Mouse (Mus musculus): ENCODE data around the gene Ramp3.
"Not testable (repeated sequence)": the region's sequence is repeated elsewhere in the genome, so short reads cannot be mapped to it uniquely, and the experiment has no call there.

Gene Ramp3

GRCm38 (mm10) chr11:6658271-6658670, at the start of gene Ramp3:
Ramp3 (plus strand) TSS chr11:6658521.
- no peak for DNase-seq (ENCODE audit: low spot score in 2 of 2)

- DNase-seq (ENCODE audit: low spot score in 2 of 2) = no peak
These were observed 42.8 kb upstream of the Ramp3 start for GRCm38 (mm10) chr11:6615250-6616205.

DNA sequence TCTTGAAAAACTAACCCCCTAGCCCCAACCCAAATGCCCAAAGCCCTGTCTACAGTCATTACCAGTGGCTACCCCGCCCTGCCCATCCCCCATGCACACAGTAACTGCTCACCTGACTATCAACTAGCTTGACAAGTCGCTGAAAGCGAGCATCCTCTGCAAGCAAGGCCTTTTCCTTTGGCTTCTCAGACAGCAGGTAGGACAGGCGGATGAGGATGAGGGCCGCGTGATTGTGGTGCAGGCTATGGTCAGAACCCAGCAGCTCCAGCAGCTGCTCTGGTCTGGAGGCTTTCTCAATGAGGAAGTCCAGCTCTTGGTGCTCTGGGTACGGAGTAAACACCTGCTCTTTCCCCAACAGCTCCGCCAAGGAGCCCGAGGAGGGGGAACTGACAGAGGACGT, 34.6 kb upstream of the Ramp3 start:
- no peak for DNase-seq (ENCODE audit: low spot score in 2 of 2)

- DNase-seq (ENCODE audit: low spot score in 2 of 2) = no peak
These were observed 33.5 kb upstream of the Ramp3 start for GRCm38 (mm10) chr11:6624619-6625382.

DNA sequence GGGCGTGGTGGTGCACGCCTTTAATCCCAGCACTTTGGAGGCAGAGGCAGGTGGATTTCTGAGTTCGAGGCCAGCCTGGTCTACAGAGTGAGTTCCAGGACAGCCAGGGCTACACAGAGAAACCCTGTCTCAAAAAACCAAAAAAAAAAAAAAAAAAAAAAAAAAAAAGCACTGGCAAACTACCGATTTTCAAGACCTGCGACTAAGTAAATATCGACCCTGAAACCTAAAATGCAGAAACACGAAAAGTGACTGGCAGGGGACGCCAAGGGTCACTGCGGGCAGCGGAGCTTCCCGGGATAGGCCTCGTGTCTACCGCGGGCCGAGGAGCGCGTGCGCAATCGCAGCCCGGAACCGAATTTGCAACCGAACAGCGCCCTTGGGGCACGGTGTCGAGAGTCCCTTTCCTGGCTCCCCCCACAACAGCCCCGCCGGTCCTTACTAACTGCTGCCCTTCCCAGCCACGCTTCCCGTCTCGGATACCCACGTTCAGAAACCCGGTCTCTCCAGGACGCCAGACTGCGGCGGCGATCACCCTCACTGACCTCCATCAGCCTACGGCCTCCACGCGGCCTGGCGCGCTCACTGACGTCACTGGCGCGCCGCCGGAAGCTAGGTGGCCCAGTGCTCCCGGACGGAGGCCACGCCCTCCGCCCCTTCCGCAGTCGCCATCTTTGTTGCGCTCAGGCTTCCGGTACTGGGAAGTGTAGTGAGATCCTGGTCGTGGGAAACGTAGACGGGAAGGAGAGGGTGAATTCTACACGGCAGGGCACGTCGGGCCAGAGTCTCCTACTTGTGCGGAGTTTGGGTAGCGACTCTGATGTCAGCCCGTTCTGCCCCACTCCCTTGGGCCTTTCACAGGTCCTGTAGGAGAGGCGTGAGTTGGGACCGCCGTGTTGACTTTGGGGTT, 32.6 kb upstream of the Ramp3 start, which contains the start of gene Tbrg4:
Gene Tbrg4 (minus strand): TSS at position 590 of the 910 bp plus-strand sequence.
- peak; percentile 83 to 92 for DNase-seq (ENCODE audit: low spot score in 2 of 2)

DNA sequence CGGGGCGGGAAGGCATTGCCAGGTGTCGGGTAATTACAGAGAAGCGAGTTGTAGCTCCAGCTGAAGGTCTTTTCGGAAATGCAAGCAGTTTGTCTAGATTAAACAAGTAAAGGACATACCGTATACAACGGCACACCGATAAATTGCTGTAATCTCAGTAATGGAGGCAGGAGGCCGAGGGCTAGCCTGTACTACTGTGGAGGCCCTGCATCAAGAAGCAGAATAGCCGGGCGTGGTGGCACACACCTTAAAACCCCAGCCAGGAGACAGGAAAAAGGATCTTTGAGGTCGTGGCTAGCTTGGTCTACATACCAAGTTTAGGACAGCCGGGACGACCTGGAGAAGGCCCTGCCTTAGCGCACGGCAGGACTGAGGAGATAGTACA, 31.9 kb upstream of the Ramp3 start:
- DNase-seq (ENCODE audit: low spot score in 2 of 2) = no peak

DNA sequence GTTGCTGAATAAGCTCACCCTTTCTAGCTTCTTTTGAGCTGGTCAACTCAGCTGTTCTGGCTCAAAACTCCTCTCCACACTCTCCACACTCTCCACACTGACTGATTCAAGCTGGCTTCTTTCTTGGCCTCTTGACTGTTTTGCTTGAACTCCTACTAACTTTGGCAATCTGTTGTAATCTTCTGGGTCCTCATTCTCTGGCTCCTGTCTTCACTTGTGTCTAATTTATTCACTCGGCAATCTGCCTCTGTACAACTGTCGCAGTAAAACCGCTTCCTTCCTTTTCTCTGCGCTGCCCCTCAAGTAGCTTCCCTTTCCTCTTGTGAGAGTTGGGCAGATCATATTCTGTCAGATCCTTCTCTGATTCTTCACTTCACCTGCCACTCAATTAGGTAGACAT, 30.6 kb upstream of the Ramp3 start:
- DNase-seq (ENCODE audit: low spot score in 2 of 2) = no peak

GRCm38 (mm10) chr11:6628568-6628967, 29.8 kb upstream of the Ramp3 start:
- no peak for DNase-seq (ENCODE audit: low spot score in 2 of 2)

DNA sequence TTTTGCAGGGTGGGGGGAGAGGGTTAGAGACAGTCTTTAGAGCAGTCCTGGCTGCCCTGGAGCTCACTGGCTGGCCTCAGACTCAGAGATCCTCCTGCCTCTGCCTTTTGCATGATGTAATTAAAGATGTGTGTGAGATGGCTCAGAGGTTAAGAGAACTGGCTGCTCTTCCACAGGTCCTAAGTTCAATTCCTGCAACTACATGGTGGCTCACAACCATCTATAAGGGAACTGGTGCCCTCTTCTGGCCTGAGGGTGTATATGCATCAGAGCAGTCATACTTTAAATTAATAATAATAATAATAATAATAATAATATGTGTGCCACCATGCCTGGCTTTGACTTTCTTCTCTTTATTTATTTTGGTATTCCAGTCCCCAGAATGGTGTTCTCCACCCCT, 28.7 kb upstream of the Ramp3 start:
- DNase-seq (ENCODE audit: low spot score in 2 of 2) = no peak

DNA sequence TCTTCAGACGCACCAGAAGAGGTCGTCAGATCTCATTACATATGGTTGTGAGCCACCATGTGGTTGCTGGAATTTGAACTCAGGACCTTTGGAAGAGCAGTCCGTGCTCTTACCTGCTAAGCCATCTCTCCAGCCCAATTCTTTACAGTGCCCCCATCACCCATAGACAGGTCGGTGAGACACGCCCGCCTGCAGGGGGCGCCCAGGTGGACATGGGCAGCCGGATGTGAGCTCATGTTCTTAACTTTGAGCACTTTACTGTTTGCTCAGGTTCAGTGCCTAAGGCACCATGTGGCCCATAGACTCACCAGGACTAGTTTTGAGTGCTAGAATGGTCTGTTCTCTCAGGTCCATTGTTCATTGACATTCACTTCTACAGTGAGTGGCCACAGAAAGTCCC, 22.2 kb upstream of the Ramp3 start:
- no peak for DNase-seq (ENCODE audit: low spot score in 2 of 2)

DNA sequence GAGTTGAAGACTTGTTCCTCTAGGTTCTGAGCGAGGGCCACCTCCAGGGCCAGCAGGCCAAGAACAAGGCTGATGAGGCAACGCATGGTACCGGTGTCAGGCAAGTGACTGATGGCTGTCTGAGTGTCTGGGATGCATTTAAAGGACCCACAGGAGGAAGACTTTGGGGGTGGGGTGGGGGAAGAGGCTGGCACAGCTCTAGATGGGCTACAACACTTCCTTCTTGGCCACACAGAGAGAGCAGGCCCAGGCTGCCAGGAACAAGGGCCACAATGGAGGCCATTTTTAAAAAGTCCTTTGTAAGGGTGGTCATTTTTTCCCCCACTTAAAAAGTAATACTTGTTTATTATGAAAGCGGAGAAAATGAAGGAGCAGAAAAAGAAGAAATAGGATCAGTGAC, 19.8 kb upstream of the Ramp3 start, which contains the start of gene Wap:
Gene Wap (minus strand): TSS at position 101 of the 400 bp plus-strand sequence.
- no peak for DNase-seq (ENCODE audit: low spot score in 2 of 2)

DNA sequence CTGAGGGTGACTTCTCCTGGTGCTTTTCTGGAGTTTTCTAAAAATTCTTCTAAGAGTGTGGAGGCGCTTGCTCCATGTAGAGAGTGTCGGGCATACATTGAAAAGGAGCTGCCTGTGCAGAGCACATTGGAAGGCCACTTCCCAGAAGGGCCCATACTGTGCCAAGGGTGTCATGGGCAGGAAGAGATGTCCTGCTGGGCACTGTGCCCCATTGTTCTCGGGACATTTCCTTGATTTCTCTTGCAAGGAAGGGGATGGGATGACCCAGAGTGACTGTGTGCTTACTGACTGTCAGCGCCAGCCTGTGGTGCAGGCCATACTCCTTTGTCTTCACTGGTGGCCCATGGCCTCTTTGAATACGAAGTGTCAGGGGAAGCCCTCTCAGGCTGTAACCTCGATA, 19.2 kb upstream of the Ramp3 start:
- DNase-seq (ENCODE audit: low spot score in 2 of 2) = no peak

DNA sequence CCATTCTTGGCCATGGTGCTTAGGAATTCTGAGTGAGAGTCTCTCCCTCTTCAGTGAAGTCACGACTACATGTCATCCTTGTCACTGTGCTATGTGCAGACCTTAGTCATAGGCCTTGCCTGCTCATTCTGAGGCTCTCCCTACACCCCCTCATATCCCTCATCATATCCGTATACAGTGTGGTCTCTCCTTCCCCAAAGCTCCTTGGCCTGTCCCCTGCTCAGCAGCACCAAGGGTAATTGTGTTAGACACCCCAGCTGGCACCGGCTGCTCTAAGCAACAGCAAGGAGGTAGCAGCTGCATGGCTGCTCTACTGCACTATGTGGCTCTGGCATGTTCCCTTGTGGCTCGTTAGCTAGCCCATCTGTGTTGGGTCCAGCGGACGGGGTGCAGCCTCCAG, 13.8 kb upstream of the Ramp3 start:
- no peak for DNase-seq (ENCODE audit: low spot score in 2 of 2)

- no peak for DNase-seq (ENCODE audit: low spot score in 2 of 2)
These were observed 10.2 kb upstream of the Ramp3 start for GRCm38 (mm10) chr11:6647831-6648724.

DNA sequence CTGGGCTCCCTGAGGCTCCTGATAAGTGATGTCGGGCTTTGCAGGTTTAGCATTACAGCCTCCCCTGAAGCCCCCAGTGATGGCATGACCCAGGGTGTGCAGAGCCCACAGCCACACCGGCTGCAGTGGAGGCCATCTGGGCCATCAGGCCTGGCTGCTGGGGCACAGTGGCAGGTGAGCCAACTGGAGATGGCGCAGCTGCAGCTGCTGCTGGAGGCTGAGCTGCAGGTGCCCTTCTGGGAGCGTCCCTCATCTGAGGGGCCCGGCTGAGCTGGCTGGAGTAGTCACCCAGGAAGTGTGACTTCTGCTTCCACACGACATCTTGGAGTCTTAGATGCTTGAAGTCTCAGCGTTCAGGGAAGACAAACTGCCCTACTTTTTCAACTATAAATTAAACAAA, 7.8 kb upstream of the Ramp3 start:
- DNase-seq (ENCODE audit: low spot score in 2 of 2) = no peak

GRCm38 (mm10) chr11:6652978-6653377, 5.3 kb upstream of the Ramp3 start:
- DNase-seq (ENCODE audit: low spot score in 2 of 2) = not testable (repeated sequence)

DNA sequence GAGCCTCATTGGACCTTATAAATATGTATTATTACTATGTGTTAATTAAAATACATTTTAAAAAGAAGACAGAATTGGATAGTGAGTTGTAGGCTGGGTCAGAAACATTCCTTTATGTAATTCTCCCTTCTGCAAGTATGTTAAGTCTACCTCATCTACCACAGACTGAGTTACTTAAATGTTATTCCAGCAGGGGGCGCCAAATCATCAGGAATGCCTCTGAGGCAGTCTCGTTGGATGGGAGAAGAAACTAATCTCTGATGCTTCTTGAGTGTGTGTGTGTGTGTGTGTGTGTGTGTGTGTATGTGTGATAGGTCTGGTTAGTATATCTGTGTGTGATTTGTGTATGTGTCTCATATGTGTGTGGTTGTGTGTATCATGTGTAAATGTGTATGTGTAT, 3.4 kb upstream of the Ramp3 start:
- DNase-seq (ENCODE audit: low spot score in 2 of 2) = peak; percentile 64 to 87

GRCm38 (mm10) chr11:6661206-6661605, 2.9 kb downstream of the Ramp3 start:
- DNase-seq (ENCODE audit: low spot score in 2 of 2) = no peak

DNA sequence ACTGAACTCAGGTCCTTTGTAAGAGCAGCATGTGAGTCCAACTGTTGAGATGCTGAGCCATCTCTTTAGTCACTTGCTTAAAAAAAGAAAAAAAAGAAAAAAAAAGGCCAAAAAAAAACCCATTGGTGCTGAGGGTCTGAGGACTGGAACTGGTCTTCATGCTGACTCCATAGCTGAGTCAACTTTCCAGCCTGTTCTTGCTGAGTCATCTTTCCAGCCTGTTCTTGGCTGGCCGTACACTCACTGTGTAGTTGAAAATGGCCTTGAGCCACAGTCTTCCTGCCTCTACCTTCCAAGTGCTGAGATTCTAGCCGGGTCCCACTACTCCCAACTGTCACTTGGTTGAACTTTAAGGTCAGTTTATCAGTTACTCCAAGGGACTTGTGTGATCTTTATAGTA, 8.3 kb downstream of the Ramp3 start:
- DNase-seq (ENCODE audit: low spot score in 2 of 2) = no peak

DNA sequence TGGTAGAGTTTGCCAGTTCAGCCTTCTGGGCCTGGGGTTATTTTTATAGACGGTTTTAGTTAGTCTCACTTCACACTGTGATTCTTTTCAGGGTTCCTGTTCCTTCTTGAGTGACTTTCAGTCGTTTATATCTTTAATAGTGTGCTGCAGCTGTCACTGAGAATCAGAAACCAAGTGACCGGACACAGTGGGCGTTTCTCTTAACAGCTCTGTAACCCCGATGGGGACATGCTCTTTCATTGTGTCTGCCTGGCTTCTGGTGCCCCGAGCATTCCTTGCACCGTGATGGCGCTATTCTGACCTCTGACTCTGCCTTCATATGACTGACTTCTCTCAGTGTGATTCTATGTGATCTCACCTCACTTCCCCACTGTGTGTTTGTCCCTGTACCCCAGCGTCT, 10.7 kb downstream of the Ramp3 start:
- no peak for DNase-seq (ENCODE audit: low spot score in 2 of 2)

- DNase-seq (ENCODE audit: low spot score in 2 of 2) = no peak
These were observed 11.7 kb downstream of the Ramp3 start for GRCm38 (mm10) chr11:6670044-6670443.
